Mouse (Mus musculus) brain, embryonic 14.5 days (tissue): ENCODE measurements at regions not wholly inside any gene's neighbourhood (a gene's known extent, or its start where the extent isn't known, plus 50 kb on each side); places are given as distances from the start of the nearest gene placed in this dataset.

Experiments
- CTCF ChIP-seq: fragments of 200-500 bp; IDR thresholded peaks from 2 replicates; pipeline ENCODE4 v1.5.1; 2012; ENCODE audit warnings: inconsistent platforms, mild to moderate bottlenecking, moderate library complexity, borderline replicate concordance; ENCODE audit not compliant: insufficient read depth, insufficient read length; ENCODE audit errors: extremely low read depth
- POLR2A ChIP-seq: fragments of 200-500 bp; IDR thresholded peaks from 2 replicates; pipeline ENCODE4 v1.6.1; 2012; ENCODE audit warnings: mild to moderate bottlenecking, inconsistent platforms, borderline replicate concordance; ENCODE audit not compliant: poor library complexity, insufficient read depth, insufficient read length, severe bottlenecking; ENCODE audit errors: extremely low read depth

DNA sequence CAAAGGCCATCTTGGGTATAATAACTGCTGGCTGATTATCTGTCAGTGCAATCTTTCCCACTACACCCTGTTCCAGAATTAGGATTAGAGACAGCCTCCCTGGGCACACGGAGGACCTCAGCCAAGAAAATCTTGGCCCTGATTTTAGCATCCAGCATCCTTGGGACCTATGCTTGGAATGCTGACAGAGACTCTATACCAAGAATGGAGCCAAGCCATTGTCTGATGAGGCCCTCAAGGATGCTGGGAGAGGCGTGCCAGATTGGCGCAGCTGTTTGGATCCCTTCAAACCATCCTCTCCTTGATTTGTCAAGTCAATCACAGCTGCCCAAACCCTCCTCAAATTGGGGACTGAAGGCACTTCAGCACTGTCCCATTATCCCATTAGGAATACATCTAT is 94.2 kb downstream of the Rbm43 start:
- TF ChIP-seq CTCF = no peak
- TF ChIP-seq POLR2A = no peak
